Mouse (Mus musculus): ENCODE data around the gene St6gal1.

St6gal1 gene

GRCm38 (mm10) chr16:23223871-23224469 lies 570 bp upstream of the St6gal1 start:
- DNase-seq: no peak

DNA sequence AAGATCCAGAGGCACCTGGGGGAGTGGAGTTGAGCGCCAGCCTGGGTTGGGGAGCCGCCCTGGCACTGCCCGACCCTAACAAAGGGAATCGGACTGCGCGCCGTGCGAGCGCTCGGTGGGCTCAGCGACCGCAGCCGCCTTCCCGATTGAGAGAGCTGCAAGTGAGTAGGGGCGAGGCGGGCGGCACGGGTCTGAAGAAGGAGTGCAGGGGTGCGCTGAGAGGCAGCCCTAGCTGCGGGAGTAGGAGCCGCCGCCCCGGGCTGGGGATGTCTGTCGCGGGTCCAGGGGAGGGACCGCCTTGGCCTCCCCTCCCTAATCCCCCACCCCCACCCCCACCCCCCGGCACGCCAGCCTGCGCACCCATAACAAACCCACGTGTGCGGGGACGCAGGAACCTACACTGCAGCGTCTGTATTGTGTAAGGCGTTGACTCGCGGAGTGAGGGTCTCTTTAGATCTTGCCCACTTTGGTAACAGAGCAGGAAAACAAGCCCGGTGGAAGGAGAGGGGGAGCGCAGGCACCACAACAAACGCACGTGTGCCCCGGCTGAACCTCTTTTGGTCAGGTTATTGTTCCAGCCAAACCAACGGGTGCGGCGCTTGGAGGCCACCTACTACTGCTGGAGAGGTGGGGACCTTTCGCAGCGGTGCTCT lies 655 bp downstream of the St6gal1 start:
- DNase-seq: peak; percentile 70

- DNase-seq: peak; percentile 69
Observed at GRCm38 (mm10) chr16:23225821-23226600, 1.5 kb downstream of the St6gal1 start.

DNA sequence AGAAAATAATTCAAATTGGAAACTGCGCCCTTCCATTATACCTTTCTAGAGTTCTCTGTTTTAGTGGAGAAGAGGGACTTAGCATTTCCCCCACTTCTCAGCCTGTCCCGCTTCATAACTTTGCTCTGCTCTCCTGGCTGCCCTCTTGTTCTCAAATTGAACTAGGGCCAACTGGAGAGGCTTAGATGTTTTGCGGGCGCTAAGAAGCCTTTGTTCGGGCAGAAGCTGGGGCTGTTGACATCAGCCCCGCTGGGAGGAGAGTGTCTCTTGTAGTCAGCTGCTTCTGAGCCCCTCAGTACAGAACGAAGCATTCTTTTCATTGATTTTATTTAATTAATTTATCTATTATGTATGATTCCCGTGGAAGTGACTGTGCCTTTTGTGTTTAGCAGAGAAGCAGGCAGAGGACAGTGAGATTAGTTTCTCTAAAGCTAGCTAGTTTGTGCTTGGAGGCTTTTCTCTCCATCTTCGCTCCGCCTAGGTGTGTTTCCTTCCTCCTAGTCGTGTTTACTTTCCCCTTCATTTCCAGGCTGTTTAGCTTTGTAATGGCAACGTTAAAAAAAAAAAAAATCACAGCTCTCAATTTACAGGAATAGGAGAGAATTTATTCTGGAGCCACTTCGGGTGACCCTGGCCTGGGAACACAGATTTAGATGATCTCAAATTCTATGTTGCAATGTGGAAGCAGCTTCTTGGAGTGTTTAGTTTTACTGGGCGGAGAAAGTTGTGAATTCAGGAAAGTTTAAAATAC lies 2.2 kb downstream of the St6gal1 start:
- peak; percentile 51 for DNase-seq

GRCm38 (mm10) chr16:23227851-23228250 lies 3.3 kb downstream of the St6gal1 start:
- DNase-seq: no peak

GRCm38 (mm10) chr16:23228486-23228885 lies 3.9 kb downstream of the St6gal1 start:
- DNase-seq: no peak

DNA sequence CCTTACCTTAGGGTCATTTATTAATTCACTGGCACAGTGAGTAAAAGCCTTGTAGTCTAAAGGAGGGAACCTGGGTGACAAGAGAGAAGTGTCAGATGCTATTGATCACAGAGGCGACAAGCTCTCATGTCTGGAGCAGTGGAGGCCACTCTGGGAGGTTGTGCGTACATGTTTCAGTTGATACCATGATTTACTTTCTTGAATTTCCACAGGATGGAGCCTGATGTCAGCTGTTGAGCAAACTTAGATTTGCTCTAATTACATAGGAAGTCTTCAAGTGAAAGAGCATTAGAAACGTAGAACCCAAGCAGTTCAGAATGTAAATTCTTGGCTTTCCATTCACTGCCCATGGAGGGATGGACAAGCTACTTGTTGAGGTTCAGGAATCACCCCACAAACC lies 5.4 kb downstream of the St6gal1 start:
- no peak for DNase-seq

DNA sequence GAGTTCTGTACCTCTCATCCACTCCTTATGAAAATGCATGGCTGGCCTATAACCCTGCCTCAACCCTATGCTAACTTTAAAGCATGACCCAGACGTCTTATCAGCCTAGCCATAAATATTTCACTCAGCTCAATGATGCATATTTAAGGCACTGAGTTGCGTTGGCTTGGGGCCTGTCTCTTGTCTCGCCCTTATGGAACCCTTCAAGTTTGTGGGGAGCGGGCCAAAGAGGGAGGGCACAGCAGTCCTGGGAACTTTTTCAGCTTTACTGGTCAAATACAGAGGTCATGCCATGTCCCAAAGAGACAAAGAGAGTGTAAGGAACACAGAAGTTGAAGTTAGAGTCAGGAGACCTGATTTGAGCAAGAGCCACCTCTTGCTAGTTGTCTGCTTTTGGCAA lies 6.6 kb downstream of the St6gal1 start:
- peak; percentile 81 for DNase-seq

- DNase-seq: peak; percentile 55
Observed at GRCm38 (mm10) chr16:23232691-23233090, 8.2 kb downstream of the St6gal1 start.

DNA sequence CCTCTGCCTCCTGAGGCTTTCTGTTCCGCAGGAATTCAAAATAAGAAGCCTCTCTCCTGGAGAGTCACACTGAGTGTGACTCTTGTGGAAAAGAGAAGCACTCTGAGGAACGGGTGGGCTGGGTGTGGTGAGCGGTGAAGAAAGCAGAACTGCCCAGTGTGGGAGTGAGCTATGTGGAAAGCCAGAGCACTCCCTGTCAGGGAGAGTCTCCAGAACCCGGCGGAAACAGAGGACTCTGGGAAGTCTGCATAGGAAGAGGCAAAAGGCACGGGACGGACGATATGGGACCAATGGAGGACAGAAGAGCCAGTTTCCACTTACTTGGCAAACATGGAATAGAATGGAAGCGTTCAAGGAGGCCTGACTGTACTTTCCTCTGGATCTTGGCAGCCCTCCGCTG lies 9.0 kb downstream of the St6gal1 start:
- DNase-seq: peak; percentile 57

GRCm38 (mm10) chr16:23234557-23234956 lies 10.0 kb downstream of the St6gal1 start:
- no peak for DNase-seq

DNA sequence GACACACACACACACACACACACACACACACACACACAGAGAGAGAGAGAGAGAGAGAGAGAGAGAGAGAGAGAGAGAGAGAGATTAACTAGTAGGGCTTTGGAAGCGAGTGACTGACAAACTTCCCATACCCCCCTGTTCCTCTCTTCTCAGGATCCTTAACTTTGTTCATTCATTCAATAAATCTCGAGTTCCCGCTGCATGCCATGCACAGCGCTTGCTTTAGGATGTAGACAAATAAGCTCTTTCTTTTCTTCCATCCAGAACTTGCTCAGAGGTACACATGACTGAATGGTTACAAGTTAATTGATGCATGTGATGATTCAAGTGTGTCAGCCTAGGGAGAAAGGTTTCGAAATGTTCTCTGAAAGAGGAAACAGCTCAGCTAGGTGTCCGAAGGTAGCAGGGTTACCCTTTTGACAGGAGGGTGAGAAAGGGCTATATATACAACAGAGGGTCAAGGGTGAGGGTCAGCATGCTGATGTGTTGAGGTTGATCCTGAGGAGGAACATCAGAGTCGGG lies 10.7 kb downstream of the St6gal1 start:
- DNase-seq: no peak

DNA sequence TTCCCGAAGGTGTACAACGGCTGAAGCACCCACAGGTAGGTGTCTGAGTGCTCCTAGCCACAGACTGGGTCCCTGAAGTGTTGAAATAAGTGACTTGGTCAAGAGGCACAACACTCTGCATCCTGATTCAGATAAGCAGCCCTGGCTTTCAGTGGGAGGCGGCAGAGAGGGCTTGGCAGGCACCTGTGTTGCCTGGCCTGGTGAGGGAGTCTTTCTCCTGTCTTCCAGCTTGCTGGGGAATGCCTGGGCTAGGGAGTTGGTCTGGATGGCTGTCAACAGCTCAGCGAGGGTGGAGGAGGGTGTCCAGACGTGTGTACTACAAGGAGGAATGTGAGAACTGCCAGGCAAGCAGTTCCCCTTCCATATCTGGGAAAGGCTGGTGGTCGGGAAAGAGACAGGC lies 15.0 kb downstream of the St6gal1 start:
- peak; percentile 74 for DNase-seq

- peak; percentile 94 for DNase-seq
Observed at GRCm38 (mm10) chr16:23240049-23240949, 15.8 kb downstream of the St6gal1 start.

DNA sequence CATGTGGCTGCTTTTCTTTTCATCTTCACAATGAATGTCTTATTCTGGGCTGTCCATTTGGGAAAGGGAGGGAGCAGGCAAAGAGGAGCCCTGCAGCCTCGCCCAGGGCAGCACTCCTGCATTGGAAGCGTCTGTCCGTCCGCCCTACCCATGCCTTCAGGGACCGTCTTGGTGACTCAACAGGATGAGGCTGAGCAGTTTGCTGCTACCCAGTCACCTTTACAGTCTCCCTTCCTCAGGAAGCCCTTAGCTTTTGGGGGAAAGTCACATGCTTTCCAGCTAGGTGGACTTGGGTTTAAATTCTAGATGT lies 16.4 kb downstream of the St6gal1 start:
- DNase-seq: no peak

DNA sequence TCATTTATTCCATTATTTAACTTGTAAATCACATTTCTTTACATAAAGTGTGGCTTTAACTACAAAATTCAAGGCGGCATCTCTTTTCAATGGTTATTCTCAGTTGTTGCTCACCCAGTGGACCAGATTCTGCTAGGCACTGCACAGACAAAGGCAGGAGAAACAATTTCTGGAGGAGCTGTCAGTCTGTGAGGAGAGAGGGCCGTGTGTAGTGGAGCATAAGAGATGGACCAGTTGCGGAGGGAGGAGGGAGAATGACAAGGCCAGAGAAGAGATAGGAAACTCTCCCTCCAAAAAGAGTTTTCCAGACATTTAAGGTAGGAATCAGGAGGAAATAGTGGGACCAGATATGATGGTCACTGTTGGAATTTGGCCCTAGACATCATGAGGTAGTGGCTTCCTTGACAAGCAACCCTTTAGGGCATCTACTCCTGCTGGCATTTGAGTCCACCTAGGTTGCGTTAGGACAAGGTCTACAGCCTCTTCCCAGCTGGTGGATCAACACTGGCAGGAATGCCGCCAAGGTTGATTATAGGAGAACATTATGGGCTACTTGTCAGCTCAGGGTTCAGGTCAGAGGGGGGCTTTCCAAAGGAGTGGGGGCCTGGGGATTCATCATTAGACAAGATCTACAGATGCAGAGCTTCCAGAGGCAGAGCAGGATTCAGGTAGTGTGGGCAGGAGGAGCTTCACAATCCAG lies 19.3 kb downstream of the St6gal1 start:
- no peak for DNase-seq

DNA sequence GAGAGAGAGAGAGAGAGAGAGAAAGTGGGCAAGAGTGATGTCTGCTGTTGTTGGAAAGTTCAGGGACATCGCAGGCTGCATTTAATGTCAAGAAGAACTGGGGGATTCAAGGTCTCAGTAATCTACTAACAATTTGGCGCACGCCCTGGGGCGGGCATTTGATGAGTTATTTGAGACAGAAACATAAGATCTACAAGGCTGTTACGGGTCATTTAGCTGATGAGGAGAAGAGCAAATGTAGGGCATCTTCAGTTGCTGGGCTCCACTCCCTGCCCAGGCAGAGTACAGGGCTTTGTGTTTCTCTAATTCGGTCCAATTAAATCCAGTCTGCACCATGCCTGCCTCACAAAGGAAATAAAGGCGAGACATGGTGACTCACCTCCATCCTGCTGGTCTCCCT lies 19.9 kb downstream of the St6gal1 start:
- no peak for DNase-seq

- no peak for DNase-seq
Observed at GRCm38 (mm10) chr16:23249285-23249684, 24.7 kb downstream of the St6gal1 start.

GRCm38 (mm10) chr16:23249762-23250161 lies 25.2 kb downstream of the St6gal1 start:
- DNase-seq: no peak

DNA sequence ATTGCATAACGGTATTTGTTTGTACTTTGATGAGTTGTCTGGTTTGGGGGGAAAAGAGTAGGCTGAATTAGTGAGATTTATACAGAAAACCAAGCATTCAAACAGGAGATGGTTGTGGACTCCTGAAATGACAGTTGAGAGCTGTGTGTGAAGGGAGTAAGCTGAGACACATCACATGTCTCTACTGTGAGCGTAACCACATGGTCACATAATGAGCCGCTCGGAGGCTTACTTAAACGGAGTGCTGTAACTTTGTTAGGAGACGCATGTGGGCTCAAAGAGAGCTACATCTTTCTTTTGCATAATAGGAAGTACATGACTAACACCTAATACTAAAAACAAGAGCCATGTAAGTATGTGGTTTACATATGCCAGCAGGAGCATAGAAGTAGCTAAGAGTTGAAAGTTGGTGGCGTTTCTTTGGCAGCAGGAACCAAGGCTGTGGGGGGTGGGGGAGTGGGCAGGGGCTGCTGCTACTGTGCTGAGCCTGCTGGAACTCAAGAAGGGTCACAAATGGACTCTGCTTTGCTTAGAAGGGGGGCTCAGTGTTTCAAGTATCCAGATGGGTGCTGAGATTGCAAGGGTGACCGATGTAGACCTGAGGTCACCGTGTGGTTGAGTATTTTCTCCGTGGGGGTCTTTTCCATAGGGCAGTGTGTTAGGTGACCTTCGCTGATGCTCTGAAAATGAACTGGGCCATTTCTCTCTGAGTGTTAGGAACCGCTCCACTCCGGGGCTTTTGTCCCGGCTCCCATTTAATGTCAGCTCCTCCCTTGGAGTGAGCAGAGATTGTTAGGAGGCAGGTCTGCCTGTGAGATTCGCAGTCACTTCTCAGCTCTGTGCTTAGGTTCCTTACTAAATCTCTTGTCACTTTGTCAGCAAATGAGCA lies 26.3 kb downstream of the St6gal1 start:
- DNase-seq: peak; percentile 60

- DNase-seq: no peak
Observed at GRCm38 (mm10) chr16:23251445-23251773, 26.9 kb downstream of the St6gal1 start.
